Mouse (Mus musculus) thymus, postnatal 25 days (tissue): ENCODE data around the gene Gpr3.
A peak's percentile ranks its signal among the peaks of the same experiment; 100 is the strongest.

Source experiments
- DNase-seq: peaks from one replicate; pipeline ENCODE4 v3.0.0; 2022

Gene Gpr3

DNA sequence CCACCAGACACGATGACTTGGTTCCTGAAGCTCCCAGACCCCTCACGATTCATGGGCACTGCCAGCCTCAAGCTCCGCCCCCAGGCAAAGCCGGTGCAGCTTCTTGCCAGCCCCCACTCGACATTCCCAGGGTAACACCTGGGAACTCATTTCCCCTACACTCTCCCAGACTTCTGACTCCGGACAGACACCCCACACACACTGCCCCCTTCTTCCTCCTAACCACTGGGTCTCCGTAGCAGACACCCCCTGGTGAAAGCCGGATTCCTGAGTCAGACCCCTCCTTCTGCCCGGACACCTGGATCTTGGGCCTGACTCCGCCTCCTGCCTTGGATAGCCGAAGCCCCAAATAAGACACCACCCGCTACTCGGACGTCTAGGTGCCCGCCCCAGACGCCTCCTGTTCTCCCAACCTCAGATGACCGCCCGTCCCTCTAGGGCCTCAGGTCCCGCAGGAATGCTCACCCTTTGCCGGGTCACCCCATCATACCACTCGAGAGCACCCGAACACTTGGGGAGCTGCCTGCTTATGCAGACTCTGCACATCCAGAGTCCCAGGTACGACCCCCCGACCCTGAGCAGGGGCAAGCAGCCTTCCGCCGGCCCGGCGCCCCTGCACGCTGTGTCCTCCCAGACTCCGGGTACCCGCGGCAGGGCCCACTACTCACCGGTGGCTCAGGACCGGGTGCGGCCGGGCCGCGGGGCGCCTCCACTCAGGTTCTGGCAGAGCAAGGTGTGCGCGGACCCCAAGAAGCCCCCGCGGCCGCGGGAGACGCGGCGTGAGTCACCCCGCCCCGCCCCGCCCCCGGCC lies at the start of gene Gpr3, which contains the start of gene Cd164l2:
Gene Gpr3 (minus strand): TSS at position 786 of the 811 bp plus-strand sequence.
Gene Cd164l2 (plus strand): TSS at position 381 of the 811 bp plus-strand sequence.
- no peak for DNase-seq

DNA sequence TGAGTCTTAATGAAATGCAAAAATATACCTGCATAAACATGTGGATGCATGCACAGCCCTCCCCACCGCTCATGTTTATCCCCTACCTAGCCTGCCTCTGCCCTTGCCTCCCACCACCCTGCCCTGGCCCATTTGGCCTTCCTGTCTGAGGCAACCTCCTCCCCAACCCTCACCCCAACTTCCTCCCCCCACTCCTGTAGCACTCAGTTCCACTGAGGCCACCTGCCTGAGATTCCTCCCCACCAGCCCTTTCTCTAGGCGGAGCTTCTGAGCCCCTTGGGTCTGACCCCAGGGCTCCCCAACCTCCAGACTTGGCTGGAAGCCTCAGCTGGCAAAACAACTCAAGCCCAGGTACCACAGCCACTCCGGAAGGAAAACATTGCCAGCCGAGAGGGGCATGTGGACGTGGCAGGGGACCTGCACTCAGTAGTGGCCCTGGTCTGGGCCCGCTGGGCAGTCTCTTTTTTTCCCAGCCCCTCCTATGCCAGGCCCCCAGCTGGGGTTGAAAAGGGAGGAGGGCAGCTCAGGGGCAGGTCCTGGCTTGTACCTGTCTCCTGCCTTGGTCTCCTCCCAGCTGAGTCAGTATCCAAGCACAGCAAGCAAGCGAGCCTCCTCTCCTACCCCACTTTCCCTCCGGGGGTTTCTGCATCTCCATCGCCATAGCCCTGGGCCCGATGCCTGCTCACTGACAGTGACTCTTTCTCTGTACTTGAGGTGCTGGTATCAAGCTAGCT lies 49.5 kb upstream of the Gpr3 start:
- peak; percentile 76 for DNase-seq

GRCm38 (mm10) chr4:133257798-133258408 lies 45.6 kb upstream of the Gpr3 start:
- no peak for DNase-seq

DNA sequence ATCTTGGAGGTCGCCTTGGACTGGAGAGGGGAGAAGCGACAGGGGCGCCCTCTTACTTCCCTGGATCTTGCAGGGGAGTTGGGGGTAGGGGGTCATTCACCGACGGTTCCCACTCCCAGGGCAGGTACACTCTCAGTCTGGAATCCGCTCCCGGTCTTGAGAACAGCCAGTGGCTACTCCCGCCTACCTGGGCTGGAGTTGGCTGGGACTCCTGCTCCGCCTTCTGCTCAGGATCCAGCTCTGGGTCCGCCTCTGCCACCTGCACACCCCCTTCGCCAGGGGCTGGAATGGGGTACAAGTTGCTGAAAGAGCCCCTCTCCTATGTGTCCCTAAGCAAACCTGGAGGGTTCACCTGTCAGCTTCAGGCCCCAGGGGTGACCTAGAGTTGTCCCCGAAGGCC lies 44.9 kb upstream of the Gpr3 start:
- no peak for DNase-seq

- DNase-seq: no peak
Observed at GRCm38 (mm10) chr4:133256820-133257219, 44.5 kb upstream of the Gpr3 start.

GRCm38 (mm10) chr4:133255392-133255791 lies 43.1 kb upstream of the Gpr3 start:
- DNase-seq: no peak

- DNase-seq: no peak
Observed at GRCm38 (mm10) chr4:133253412-133253811, 41.1 kb upstream of the Gpr3 start.

GRCm38 (mm10) chr4:133252089-133252488 lies 39.8 kb upstream of the Gpr3 start:
- no peak for DNase-seq

- DNase-seq: no peak
Observed at GRCm38 (mm10) chr4:133251214-133251613, 38.9 kb upstream of the Gpr3 start.

DNA sequence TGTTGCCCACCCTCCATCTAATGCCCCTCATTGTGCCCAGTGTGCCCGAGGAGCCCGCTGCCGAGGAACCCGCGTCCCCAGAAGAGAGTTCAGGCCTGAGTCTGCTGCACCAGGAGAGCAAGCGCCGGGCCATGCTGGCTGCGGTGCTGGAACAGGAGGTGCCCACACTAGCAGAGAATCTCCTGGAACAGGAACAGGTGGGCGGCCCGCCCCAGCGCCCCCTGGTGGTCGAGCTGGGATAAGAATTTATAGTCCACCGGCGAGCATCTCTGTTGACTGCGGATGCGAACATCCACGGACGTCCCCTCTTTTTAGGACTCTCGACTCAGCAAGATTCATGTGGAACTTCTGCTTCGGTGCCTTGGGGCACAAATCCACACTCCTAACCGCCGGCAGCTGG lies 38.3 kb upstream of the Gpr3 start:
- DNase-seq: peak; percentile 90

DNA sequence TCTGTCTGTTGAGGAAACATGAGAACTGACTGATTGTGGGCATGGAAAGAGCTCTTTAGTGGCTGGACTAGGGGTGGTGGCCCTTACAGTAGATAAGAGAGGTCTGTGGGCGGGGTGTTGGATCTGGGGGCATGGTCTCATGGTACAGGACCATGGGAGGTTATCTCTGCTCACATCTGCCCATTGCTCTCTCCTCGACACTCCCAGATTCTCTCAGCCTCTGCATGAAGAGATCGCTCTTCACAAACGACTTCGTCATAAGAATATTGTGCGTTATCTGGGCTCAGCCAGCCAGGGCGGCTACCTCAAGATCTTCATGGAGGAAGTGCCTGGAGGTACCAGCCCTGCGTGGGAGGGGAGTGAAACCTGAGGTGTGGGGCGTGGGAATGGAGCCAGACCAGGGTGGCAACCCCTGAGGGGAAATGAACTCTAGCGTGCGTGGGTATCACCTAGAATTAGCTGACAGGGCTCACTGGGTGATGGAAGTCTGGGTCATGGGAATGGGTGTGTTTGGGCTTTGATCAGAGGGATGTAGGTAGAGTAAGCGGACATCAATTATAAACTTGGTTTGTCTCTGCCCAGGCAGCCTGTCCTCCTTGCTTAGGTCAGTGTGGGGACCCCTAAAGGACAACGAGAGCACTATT lies 35.6 kb upstream of the Gpr3 start:
- no peak for DNase-seq

- no peak for DNase-seq
Observed at GRCm38 (mm10) chr4:133247072-133247471, 34.7 kb upstream of the Gpr3 start.

DNA sequence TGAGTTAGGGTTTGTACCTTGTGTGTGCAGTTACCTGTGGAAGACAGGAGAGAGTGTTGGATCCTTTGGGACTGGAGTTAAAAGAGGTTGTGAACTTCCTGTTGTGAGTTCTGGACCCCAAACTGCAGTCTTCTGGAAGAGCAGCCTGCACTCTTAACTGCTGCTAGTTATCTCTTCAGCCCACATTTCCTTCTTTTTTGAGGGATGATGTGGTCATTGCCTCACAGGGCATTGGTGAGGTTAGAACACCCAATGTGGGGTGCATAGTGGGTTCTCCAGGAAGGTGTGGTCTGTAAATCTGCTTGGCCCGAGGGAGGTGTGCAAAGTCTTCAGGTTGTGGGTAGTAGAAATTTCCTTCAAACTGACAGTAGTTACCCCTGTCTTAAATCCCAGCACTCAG lies 32.0 kb upstream of the Gpr3 start:
- DNase-seq: no peak

DNA sequence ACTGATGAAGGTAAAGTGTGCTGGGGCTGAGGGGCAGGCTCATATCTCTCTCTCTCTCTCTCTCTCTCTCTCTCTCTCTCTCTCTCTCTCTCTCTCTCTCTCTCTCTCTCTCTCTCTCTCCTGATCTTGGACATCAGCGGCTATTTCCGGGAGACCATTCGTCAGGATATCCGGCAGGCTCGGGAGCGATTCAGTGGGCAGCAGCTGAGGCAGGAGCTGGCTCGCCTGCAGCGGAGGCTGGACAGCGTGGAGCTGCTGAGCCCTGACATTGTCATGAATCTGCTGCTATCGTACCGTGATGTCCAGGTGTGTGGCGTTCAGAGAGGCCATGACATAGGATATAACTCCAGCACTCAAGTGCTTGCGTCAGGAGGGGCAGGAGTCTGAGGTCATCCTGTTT lies 31.2 kb upstream of the Gpr3 start:
- DNase-seq: no peak

DNA sequence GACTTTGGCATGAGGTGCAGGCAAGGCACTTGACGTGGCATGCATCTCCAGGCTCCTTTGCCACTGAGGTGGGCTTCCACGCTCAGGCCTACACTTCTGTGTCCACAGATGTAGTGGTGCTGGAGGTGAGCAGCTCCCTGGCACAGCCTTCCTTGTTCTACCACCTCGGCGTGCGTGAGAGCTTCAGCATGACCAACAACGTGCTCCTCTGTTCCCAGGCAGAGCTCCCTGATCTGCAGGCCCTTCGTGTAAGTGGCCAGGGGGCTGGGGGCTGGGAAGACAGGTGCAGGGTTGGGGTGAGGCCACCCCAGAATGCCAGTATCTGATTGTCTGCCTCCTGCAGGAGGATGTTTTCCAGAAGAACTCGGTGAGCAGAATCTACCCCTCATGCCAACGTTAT lies 30.4 kb upstream of the Gpr3 start:
- no peak for DNase-seq

- no peak for DNase-seq
Observed at GRCm38 (mm10) chr4:133241910-133242309, 29.6 kb upstream of the Gpr3 start.

- peak; percentile 91 for DNase-seq
Observed at GRCm38 (mm10) chr4:133240934-133241908, 28.9 kb upstream of the Gpr3 start.

GRCm38 (mm10) chr4:133240490-133240921 lies 28.2 kb upstream of the Gpr3 start, which contains the start of gene Map3k6:
Gene Map3k6, plus strand, starts transcription at chr4:133240818.
- DNase-seq: peak; percentile 24

DNA sequence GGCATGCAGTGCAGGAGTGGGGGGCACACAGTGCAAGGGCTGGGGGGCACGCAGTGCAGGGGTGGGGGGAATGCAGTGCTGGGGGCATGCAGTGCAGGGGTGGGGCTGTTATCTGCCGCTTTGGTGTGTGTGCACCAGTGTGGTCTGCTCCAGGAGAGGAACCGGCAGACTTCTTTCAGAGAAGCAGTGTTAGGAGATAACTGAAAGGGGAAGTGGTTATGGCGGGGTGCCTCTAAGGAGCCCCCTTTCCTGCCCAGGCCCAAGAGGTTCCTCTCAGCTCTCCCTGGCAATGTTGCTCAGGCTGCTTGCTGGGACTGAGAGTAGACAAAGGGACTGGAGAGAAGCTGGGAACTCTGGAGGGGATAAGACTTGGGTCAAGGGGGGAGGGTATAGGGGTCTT lies 25.6 kb upstream of the Gpr3 start:
- DNase-seq: peak; percentile 65

GRCm38 (mm10) chr4:133235415-133235814 lies 23.1 kb upstream of the Gpr3 start:
- DNase-seq: no peak

GRCm38 (mm10) chr4:133234771-133235170 lies 22.4 kb upstream of the Gpr3 start:
- no peak for DNase-seq
